Mouse (Mus musculus) NIH3T3 (cell line): ENCODE data around the gene Zfp653.

ENCODE experiments used
- DNase-seq: peaks from one replicate; pipeline ENCODE4 v3.0.0-alpha.2; 2012; ENCODE audit warnings: low read depth

Zfp653 gene

DNA sequence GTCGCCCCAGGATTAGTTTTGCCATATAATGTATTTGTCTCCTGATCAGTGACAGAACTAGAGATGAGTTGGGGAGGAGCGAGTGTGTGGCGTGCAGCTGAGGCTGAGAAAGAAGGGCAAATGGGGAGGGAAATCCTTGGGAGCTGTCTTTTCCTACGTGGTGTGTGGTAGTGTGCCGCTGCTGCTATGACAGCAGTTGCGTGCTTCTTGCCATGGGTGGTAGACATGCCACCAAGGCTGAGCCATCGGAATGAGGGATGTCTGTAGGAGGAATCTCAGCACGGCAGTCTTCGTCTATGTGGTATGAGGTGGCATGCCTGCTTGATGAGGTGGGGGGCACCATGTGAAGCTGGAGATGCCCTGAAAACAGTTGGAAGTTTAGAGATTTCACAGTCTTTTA, 40.8 kb downstream of the Zfp653 start:
- no peak for DNase-seq

GRCm38 (mm10) chr9:22028467-22028866, 42.7 kb downstream of the Zfp653 start:
- DNase-seq: no peak

DNA sequence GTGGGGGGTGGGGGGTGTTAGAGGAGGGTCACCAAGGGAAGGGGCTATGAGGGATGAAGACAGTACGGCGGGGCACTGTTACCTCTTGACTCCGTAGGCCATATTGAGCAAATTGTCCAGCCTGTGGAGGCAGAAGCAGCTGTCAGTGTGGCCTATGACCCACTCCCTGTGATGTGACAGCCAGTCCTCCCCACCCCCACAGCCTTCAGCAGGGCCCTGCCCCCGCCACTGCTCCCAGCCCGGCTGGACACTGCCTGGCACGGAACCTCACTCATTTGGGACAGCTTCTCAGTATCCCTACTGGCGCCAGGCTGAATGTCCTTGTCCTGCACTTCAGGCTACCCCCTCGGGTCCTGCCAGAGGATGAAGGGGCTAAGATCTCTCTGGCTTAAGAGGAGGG, 46.6 kb downstream of the Zfp653 start:
- no peak for DNase-seq

DNA sequence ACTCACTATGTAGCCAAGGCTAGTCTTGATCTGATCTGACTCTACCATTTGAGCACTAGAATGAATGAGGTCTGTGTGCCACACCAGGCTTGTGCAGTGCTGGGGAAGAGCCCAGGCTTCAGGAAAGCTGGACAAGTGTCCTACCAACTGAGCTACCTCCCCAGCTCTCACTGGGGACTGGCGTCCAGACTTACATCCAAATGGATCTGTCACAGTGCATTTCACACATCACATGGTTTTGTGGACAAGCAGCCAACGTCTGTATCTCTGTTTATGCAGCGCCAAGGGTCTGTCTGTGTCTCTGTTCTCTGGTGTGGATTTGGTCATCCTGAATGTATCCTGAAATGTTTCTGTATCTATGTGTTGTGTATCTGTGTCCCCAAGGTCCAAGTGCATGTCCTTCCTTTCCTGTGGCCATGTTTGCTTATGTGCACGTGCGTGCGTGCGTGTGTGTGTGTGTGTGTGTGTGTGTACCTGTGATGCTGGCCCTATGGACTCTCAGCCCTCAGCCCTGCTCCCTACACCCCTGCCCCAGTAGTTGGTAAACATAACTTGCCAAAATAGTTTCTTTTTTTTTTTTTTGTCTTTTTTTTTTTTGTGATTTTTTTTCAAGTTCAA, 53.9 kb downstream of the Zfp653 start:
- DNase-seq: no peak

DNA sequence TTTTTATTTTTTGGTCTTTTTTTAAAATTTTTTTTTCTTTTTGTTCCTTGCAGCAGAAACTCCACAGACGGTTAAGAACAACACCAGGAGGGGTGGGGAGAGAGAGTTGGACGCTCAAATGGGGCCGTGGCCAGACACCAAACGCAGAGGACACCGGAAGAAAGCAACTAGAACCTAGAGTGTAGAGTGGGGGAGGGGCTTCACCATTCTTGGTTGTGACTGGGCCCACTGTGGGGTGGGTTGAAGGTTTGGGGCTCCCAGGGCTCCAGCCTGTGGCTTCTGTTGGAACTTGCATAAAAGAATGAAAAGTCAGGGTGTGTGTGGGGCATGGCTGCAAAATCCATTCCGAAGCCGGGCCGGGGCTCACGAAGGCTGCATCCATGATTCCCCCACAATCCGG, 54.9 kb downstream of the Zfp653 start:
- DNase-seq: no peak

GRCm38 (mm10) chr9:22012731-22013130, 58.4 kb downstream of the Zfp653 start:
- no peak for DNase-seq

- no peak for DNase-seq
Measured at GRCm38 (mm10) chr9:22011055-22011454, 60.1 kb downstream of the Zfp653 start.
